Mouse (Mus musculus) liver, embryonic 14.5 days (tissue): ENCODE data around the gene Gm16181. TPM values are rescaled to one million over a fixed set of nuclear protein-coding genes. Genes with fewer than 3 reads are reported as not detected.

Experiments used
- ATAC-seq: fragments of 200-750 bp; cut with Nextera tagmentation; 2 replicates; pipeline ENCODE4 v1.8.0; 2017; ENCODE audit warnings: moderate number of reproducible peaks, mild to moderate bottlenecking, moderate library complexity; ENCODE audit not compliant: insufficient read depth
- DNase-seq, 3 experiments: peaks; one replicate each; pipeline ENCODE4 v3.0.0-alpha.2; 2012 to 2013; ENCODE audit warnings: low read depth in 3 of 3, low spot score in 3 of 3
- H3K27ac ChIP-seq: fragments of 300-500 bp; sonication (generic); 2 replicates; pipeline ENCODE4 v1.5.1; 2014; ENCODE audit warnings: moderate library complexity, mild to moderate bottlenecking, control low read depth, inconsistent platforms
- H3K27me3 ChIP-seq: fragments of 300-500 bp; sonication (generic); 2 replicates; pipeline ENCODE4 v1.6.1; 2014; ENCODE audit warnings: mild to moderate bottlenecking, low read length, moderate library complexity; ENCODE audit not compliant: control insufficient read depth, insufficient read depth
- H3K36me3 ChIP-seq: fragments of 300-500 bp; sonication (generic); replicated peaks from 2 replicates; pipeline ENCODE4 v1.6.1; 2014; ENCODE audit warnings: low read depth; ENCODE audit not compliant: control insufficient read depth, insufficient read depth
- H3K4me1 ChIP-seq, 2 experiments: fragments of 200-500 bp in 1 of 2; fragments of 300-500 bp in 1 of 2; sonication (generic) in 1 of 2; replicated peaks; 2 replicates each; pipeline ENCODE4 v1.6.1; 2012 to 2014; ENCODE audit warnings: antibody characterized with exemption in 1 of 2, inconsistent platforms in 1 of 2, low read length in 1 of 2; ENCODE audit not compliant: control insufficient read depth in 2 of 2, insufficient read depth in 2 of 2
- H3K4me2 ChIP-seq: fragments of 300-500 bp; sonication (generic); 2 replicates; pipeline ENCODE4 v1.6.1; 2014; ENCODE audit warnings: low read depth, mild to moderate bottlenecking, control low read depth, moderate library complexity
- H3K4me3 ChIP-seq, 2 experiments: fragments of 200-500 bp in 1 of 2; fragments of 300-500 bp in 1 of 2; sonication (generic) in 1 of 2; 2 replicates each; pipeline ENCODE4 v1.5.1; 2012 to 2014; ENCODE audit warnings: low read depth in 2 of 2, low read length in 2 of 2, mild to moderate bottlenecking in 2 of 2, control low read depth in 1 of 2, inconsistent platforms in 1 of 2, moderate library complexity in 1 of 2; ENCODE audit not compliant: insufficient read depth in 1 of 2
- H3K9ac ChIP-seq: fragments of 300-500 bp; sonication (generic); replicated peaks from 2 replicates; pipeline ENCODE4 v1.6.1; 2014; ENCODE audit warnings: mild to moderate bottlenecking, control low read depth, moderate library complexity
- H3K9me3 ChIP-seq: fragments of 300-500 bp; sonication (generic); 2 replicates; pipeline ENCODE4 v1.6.1; 2016; ENCODE audit warnings: low read length, mixed read lengths; ENCODE audit not compliant: control insufficient read depth
- CTCF ChIP-seq: IDR thresholded peaks from 2 replicates; pipeline ENCODE4 v1.5.1; 2016; ENCODE audit warnings: antibody characterized with exemption, low read depth, control low read depth
- EP300 ChIP-seq: IDR thresholded peaks from 2 replicates; pipeline ENCODE4 v1.6.1; 2016; ENCODE audit warnings: antibody characterized with exemption, low read depth
- WGBS: fragments of 180-500 bp; shearing (Covaris S2); extraction: QIAGEN DNeasy Blood & Tissue Kit; methylation state at CpG from one replicate; pipeline ENCODE4 v1.1.7; 2014; ENCODE audit not compliant: insufficient replicate concordance; 5-methylcytosine and 5-hydroxymethylcytosine counted together
- polyA plus RNA-seq, 2 experiments: library from polyadenylated mRNA; depleted of rRNA in 1 of 2; stranded (reverse) in 1 of 2; unstranded in 1 of 2; fragments of >200 nt; fragmentation: Nextera tagmentation in 1 of 2; extraction: Ambion mirVana in 1 of 2; gene quantifications; 2 replicates each; pipeline versions ENCODE4 v1.2.1 to v1.2.3; 2012 to 2014

Gm16181 gene
- polyA plus RNA-seq, 2 experiments, result 0.21 TPM; not detected in 1

DNA sequence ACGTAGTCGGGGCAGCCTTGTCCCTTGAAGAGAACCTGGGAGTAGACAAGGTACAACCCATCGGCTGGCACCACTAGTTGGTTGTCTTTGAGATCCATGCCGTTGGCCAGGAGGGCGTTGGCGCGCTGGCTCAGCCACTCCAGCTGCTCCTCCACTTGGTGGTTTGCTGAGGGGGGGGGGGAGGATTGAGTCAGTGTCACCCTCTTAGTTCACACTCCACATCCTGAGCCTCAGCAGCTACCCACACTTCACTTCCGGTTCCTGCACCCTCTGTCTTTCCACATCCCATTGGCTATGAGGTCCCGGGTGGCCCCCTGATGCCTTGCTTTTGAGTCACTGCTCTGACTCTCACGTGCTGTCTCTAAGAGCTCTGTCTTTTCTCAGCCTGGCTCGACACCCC lies 20.2 kb upstream of the Gm16181 start:
- no peaks in the 10 kb centered on the region for H3K36me3 ChIP-seq
- H3K9ac ChIP-seq, result no peak overlapping the region
- H3K9me3 ChIP-seq, result no peaks in the 10 kb centered on the region
- H3K4me2 ChIP-seq, result peak overlapping the region; percentile 20; the same call in 1 of the 2 replicates
- peaks cover 27% of the 10 kb centered on the region for H3K27me3 ChIP-seq
- 20% methylated on average over 11 of the region's 11 CpGs for WGBS
- DNase-seq (peak in 1 of 3 experiments; percentile 47), ATAC-seq (no peak; the same call in 1 of the 2 replicates)
- no peak overlapping the region for H3K4me3 ChIP-seq
- peaks cover 0 to 9% of the 10 kb centered on the region in 2 experiments; a peak in 1 of 4 replicates for H3K4me1 ChIP-seq
- H3K27ac ChIP-seq, result no peak overlapping the region
- TF ChIP-seq EP300 (no peak), CTCF (no peak)

DNA sequence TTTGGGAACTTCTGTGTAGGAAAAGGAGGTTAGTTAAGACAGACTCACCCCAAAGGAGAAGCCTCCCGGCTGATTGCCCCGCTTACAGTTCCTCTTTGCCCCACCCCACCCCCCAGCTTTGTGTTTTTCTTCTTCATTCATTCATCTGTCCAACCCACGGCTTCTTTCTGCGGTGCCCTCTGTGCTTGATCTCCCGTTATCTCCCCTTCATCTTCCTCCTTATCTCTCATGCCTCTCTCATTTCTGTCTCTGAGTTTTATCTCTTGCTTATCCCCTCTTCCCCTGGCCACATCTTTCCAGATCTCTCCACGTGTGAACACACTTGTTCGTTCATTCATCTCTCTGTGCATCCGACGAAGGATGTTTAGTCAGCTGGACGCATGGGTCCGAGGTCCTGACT lies 19.5 kb upstream of the Gm16181 start:
- H3K27ac ChIP-seq, result no peak overlapping the region
- H3K27me3 ChIP-seq, result peaks cover 21% of the 10 kb centered on the region
- no peak for DNase-seq
- H3K4me3 ChIP-seq, result peak overlapping the region; percentile 31 to 43
- 14% methylated on average over 11 of the region's 11 CpGs for WGBS
- H3K4me1 ChIP-seq, result peaks cover 0 to 7% of the 10 kb centered on the region in 2 experiments; a peak in 1 of 4 replicates
- TF ChIP-seq EP300, result no peak
- TF ChIP-seq CTCF, result no peak
- no peak for ATAC-seq
- H3K4me2 ChIP-seq, result peak overlapping the region; percentile 44; the same call in 1 of the 2 replicates
- H3K9me3 ChIP-seq, result no peaks in the 10 kb centered on the region
- H3K9ac ChIP-seq, result no peak overlapping the region
- H3K36me3 ChIP-seq, result no peaks in the 10 kb centered on the region

DNA sequence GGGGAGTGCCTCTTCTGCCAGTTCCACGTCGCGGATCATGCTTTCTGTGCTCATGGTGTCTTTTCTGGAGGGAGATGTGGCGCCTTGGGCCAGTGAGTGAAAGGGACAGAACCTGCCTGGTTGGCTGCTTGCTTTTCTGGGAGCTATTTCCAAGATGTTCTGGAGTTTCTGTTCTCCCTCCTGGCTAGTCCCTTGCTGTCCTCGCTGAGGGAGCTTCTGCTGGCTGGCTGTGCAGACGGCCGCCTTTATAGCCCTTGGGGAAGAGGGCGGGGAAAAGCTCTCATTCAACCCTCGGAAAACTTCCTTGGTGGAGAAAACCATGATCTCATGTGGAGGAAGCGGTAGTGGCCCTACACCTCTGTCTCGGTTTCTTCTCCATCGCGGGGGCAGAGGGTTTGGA lies 18.8 kb upstream of the Gm16181 start, which contains the start of gene Tnf:
Gene Tnf, minus strand, starts transcription at position 221 of the 400 bp plus-strand sequence.
- TF ChIP-seq CTCF (no peak), EP300 (no peak)
- WGBS, result 12% methylated on average over 13 of the region's 13 CpGs
- no peaks in the 10 kb centered on the region for H3K36me3 ChIP-seq
- no peak within 1 kb of the TSS for H3K9ac ChIP-seq
- peaks cover 0 to 4% of the 10 kb centered on the region in 2 experiments; a peak in 1 of 4 replicates for H3K4me1 ChIP-seq
- DNase-seq, result no peak
- peak within 1 kb of the TSS; percentile 31 to 43 for H3K4me3 ChIP-seq
- H3K4me2 ChIP-seq, result peak within 1 kb of the TSS; percentile 44
- H3K9me3 ChIP-seq, result no peaks in the 10 kb centered on the region
- no peak within 1 kb of the TSS for H3K27ac ChIP-seq
- H3K27me3 ChIP-seq, result peaks cover 21% of the 10 kb centered on the region
- no peak for ATAC-seq

DNA sequence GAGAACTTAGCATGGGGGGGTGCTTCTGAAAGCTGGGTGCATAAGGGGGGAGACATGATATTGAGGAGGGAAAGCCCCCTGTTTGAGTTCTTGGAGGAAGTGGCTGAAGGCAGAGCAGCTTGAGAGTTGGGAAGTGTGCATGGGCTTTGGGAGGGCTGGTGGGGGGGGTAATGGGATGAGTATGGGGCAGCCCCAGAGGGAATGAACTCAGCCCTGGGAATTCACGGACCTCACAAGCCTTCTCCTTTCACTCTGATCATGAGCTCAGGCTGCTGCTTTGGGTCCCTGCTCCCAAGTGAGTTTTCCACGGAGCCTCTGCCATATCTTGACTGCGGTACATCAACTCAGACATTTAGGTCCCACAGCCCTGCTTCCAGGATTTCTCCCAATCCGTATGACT lies 18.2 kb upstream of the Gm16181 start:
- Histone ChIP-seq H3K9ac (no peak overlapping the region), H3K27me3 (peaks cover 21% of the 10 kb centered on the region), H3K27ac (no peak overlapping the region), H3K4me2 (no peak overlapping the region), H3K36me3 (no peaks in the 10 kb centered on the region), H3K4me1 (peaks cover 0 to 4% of the 10 kb centered on the region in 2 experiments; a peak in 1 of 4 replicates), H3K9me3 (no peaks in the 10 kb centered on the region), H3K4me3 (no peak overlapping the region)
- TF ChIP-seq EP300 (no peak), CTCF (no peak)
- no peak for DNase-seq
- ATAC-seq, result no peak
- 55% methylated on average over 4 of the region's 4 CpGs for WGBS

DNA sequence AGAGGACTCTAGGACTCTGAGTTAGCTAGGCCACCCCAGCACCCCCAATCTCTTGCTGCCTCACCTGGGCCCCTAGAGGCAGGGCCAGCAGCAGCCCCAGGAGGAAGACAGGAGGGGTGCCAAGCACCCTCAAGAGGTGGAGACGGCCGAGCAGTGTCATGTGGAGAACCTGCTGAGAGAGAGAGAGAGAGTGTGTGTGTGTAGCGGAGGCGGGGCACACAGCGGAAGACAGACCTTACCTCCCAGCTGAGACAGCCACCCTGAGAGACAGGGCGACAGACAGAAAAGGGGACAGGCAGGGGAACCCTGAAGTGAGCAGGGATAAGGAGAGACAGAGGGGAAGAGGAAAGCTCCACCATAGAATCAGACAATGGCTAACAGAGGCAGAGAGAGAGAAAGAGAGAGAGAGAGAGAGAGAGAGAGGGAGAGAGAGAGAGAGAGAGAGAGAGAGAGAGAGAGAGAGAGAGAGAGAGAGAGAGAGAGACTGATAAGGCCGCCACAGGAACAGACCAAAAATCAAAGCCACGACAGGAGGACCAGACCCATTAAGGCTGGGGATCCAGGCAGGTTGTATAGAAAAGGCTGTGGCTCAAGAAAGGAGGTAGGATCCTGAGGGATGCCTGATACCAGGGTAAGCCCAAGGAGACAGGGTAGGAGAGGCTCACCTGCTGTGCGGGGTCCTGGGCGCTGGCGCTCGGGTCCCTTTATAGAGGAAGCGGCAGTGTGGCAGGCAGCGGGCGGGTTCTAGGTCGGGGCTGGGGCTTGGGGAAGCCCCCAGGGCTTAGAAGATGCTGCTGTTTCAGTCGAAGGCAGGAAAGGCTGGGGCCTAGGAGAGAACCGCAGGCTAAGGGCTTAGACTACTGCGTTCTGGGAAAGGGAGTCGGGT lies 15.9 kb upstream of the Gm16181 start, which contains the start of gene Lta:
Gene Lta, minus strand, starts transcription at position 858 of the 886 bp plus-strand sequence.
- Histone ChIP-seq H3K4me2 (no peak within 1 kb of the TSS), H3K36me3 (no peaks in the 10 kb centered on the region), H3K27me3 (peaks cover 21% of the 10 kb centered on the region), H3K4me3 (no peak within 1 kb of the TSS), H3K27ac (no peak within 1 kb of the TSS), H3K4me1 (peaks cover 0 to 8% of the 10 kb centered on the region in 2 experiments; a peak in 1 of 4 replicates), H3K9me3 (no peaks in the 10 kb centered on the region), H3K9ac (no peak within 1 kb of the TSS)
- DNase-seq (no peak), ATAC-seq (no peak)
- no peak for TF ChIP-seq EP300
- TF ChIP-seq CTCF, result no peak
- 33% methylated on average over 20 of the region's 20 CpGs for whole genome bisulfite sequencing
